Mouse (Mus musculus) hindbrain, embryonic 14.5 days (tissue): ENCODE data around the gene Cntnap1. TPM values are rescaled to one million over a fixed set of nuclear protein-coding genes. Genes with fewer than 3 reads are reported as not detected.

Experiments used
- ATAC-seq: fragments of 200-750 bp; cut with Nextera tagmentation; 2 replicates; pipeline ENCODE4 v1.8.0; 2017; ENCODE audit warnings: moderate number of reproducible peaks, mild to moderate bottlenecking, moderate TSS enrichment, moderate library complexity; ENCODE audit not compliant: low FRiP score
- DNase-seq: peaks from one replicate; pipeline ENCODE4 v3.0.0-alpha.2; 2015; ENCODE audit warnings: low spot score
- H3K27ac ChIP-seq: fragments of 300-500 bp; sonication (generic); 2 replicates; pipeline ENCODE4 v1.5.1; 2014; ENCODE audit warnings: mild to moderate bottlenecking, moderate library complexity
- H3K27me3 ChIP-seq: fragments of 300-500 bp; sonication (generic); 2 replicates; pipeline ENCODE4 v1.6.1; 2014; ENCODE audit warnings: mild to moderate bottlenecking, low read length, mixed read lengths; ENCODE audit not compliant: control insufficient read depth, insufficient read depth
- H3K36me3 ChIP-seq: fragments of 300-500 bp; sonication (generic); replicated peaks from 2 replicates; pipeline ENCODE4 v1.6.1; 2014; ENCODE audit not compliant: control insufficient read depth, insufficient read depth
- H3K4me1 ChIP-seq: fragments of 300-500 bp; sonication (generic); replicated peaks from 2 replicates; pipeline ENCODE4 v1.6.1; 2014; ENCODE audit warnings: antibody characterized with exemption, low read length, mixed read lengths; ENCODE audit not compliant: control insufficient read depth, insufficient read depth
- H3K4me2 ChIP-seq: fragments of 300-500 bp; sonication (generic); replicated peaks from 2 replicates; pipeline ENCODE4 v1.6.1; 2014; ENCODE audit warnings: mild to moderate bottlenecking, moderate library complexity
- H3K4me3 ChIP-seq: fragments of 300-500 bp; sonication (generic); replicated peaks from 2 replicates; pipeline ENCODE4 v1.5.1; 2014; ENCODE audit warnings: mild to moderate bottlenecking, low read length
- H3K9ac ChIP-seq: fragments of 300-500 bp; sonication (generic); 2 replicates; pipeline ENCODE4 v1.6.1; 2014
- H3K9me3 ChIP-seq: fragments of 300-500 bp; sonication (generic); 2 replicates; pipeline ENCODE4 v1.6.1; 2016; ENCODE audit warnings: low read length; ENCODE audit not compliant: control insufficient read depth
- WGBS: fragments of 180-500 bp; shearing (Covaris S2); extraction: QIAGEN DNeasy Blood & Tissue Kit; methylation state at CpG from one replicate; pipeline ENCODE4 v1.1.7; 2014; 5-methylcytosine and 5-hydroxymethylcytosine counted together
- polyA plus RNA-seq: library from polyadenylated mRNA; unstranded; fragments of >200 nt; fragmentation: Nextera tagmentation; extraction: Ambion mirVana; gene quantifications from 2 replicates; pipeline ENCODE4 v1.2.1, GENCODE M21; 2014

Gene Cntnap1
- polyA plus RNA-seq, 1 experiment from 2014 or later = 6.5 TPM

DNA sequence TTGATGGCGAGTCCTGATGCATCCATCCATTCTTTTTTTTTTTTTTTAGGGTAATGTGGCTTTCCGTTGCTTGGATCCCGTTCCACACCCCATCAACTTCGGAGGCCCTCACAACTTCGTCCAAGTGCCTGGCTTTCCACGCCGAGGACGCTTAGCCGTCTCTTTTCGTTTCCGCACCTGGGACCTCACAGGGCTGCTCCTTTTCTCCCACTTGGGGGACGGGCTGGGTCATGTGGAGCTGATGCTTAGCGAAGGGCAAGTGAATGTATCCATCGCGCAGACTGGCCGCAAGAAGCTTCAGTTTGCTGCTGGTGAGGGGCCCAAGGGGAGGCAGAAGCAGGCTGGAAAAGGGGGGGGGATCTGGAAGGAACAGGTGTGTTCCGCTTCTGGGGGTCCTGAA lies 9.9 kb downstream of the Cntnap1 start:
- 70% methylated on average over 17 of the region's 17 CpGs for WGBS
- Histone ChIP-seq H3K36me3 (no peaks in the 10 kb centered on the region), H3K4me1 (peaks cover 13% of the 10 kb centered on the region), H3K9ac (no peak overlapping the region), H3K27ac (no peak overlapping the region), H3K4me2 (no peak overlapping the region), H3K27me3 (peaks cover 28% of the 10 kb centered on the region), H3K9me3 (no peaks in the 10 kb centered on the region), H3K4me3 (no peak overlapping the region)
- DNase-seq (no peak), ATAC-seq (no peak)

DNA sequence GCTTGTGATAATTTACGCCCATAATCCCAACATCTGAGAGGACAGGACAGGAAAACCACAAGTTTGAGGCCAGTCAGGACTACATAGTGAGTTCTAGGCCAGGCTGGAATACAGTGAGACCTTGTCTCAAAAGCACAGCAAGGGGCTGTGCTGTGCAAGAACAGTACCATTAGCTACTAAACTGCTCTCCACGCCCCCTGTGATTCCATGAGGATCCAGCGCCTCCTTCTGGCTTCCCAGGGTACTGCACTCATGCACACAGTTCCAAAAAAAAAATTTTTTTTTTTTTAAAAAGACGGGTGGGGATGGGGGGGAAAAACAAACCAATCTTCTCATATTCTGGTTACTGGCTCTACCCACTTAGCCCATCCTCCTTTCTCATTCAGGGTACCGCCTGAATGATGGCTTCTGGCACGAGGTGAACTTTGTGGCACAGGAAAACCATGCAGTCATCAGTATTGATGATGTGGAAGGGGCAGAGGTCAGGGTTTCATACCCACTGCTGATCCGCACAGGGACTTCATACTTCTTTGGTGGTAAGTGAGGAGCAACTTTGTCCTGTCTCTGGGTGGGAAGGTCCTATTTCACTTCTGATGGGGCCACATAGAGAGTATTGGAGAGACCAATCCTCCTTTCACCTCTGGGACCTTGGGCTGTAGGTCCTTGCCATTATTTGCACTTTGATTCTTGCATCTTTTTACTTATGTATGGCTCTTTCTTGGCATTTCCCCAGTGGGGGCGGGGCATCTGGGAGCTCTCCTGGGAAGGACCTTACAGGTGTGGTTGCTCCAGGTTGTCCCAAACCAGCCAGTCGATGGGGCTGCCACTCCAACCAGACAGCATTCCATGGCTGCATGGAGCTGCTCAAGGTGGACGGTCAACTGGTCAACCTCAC lies 10.8 kb downstream of the Cntnap1 start:
- Histone ChIP-seq H3K9ac (no peak overlapping the region), H3K9me3 (no peaks in the 10 kb centered on the region), H3K4me2 (no peak overlapping the region), H3K36me3 (no peaks in the 10 kb centered on the region), H3K4me3 (no peak overlapping the region), H3K4me1 (peaks cover 11% of the 10 kb centered on the region; the same call in 1 of the 2 replicates), H3K27ac (no peak overlapping the region), H3K27me3 (peaks cover 25% of the 10 kb centered on the region)
- peak; percentile 74 for DNase-seq
- 44% methylated on average over 10 of the region's 10 CpGs for WGBS
- ATAC-seq = no peak

GRCm38 (mm10) chr11:101181961-101182360 lies 11.6 kb downstream of the Cntnap1 start:
- DNase-seq (no peak), ATAC-seq (no peak)
- Histone ChIP-seq H3K9me3 (no peaks in the 10 kb centered on the region), H3K36me3 (no peaks in the 10 kb centered on the region), H3K9ac (no peak overlapping the region), H3K27ac (no peak overlapping the region), H3K4me3 (no peak overlapping the region), H3K27me3 (peaks cover 20% of the 10 kb centered on the region), H3K4me2 (no peak overlapping the region), H3K4me1 (peaks cover 5% of the 10 kb centered on the region; the same call in 1 of the 2 replicates)
- WGBS = 91% methylated on average over 11 of the region's 11 CpGs

- ATAC-seq = no peak
- no peak overlapping the region for H3K9ac ChIP-seq
Observed at GRCm38 (mm10) chr11:101182771-101183517, 12.6 kb downstream of the Cntnap1 start.

DNA sequence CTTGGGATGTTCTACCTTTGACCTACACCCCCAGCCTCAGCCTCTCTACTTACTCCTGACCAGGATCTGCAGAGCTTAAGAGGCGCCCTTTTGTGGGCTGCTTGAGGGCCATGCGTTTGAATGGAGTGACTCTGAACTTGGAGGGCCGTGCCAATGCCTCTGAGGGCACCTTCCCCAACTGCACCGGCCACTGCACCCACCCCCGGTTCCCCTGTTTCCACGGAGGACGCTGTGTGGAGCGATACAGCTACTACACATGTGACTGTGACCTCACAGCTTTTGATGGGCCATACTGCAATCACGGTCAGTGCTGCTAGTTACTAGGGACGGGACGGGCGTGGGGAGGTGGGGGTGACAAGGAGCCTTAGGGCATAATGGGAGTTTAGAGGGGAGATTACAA lies 14.7 kb downstream of the Cntnap1 start:
- H3K9me3 ChIP-seq = no peaks in the 10 kb centered on the region
- H3K4me3 ChIP-seq = no peak overlapping the region
- ATAC-seq (no peak), DNase-seq (no peak)
- peaks cover 10% of the 10 kb centered on the region for H3K4me1 ChIP-seq
- H3K27ac ChIP-seq = no peak overlapping the region
- H3K36me3 ChIP-seq = no peaks in the 10 kb centered on the region; the same call in 1 of the 2 replicates
- H3K27me3 ChIP-seq = no peaks in the 10 kb centered on the region
- no peak overlapping the region for H3K9ac ChIP-seq
- 90% methylated on average over 12 of the region's 12 CpGs for WGBS
- H3K4me2 ChIP-seq = no peak overlapping the region

More at GRCm38 (mm10) chr11:101182771-101183517, 12.6 kb downstream of the Cntnap1 start:
- no peak overlapping the region for H3K4me2 ChIP-seq
- H3K4me3 ChIP-seq = no peak overlapping the region
- WGBS = 78% methylated on average over 14 of the region's 14 CpGs
- no peaks in the 10 kb centered on the region; the same call in 1 of the 2 replicates for H3K36me3 ChIP-seq
- DNase-seq = no peak
- no peaks in the 10 kb centered on the region; the same call in 1 of the 2 replicates for H3K4me1 ChIP-seq
- H3K27me3 ChIP-seq = peaks cover 10% of the 10 kb centered on the region; the same call in 1 of the 2 replicates
- no peak overlapping the region for H3K27ac ChIP-seq
- no peaks in the 10 kb centered on the region for H3K9me3 ChIP-seq

DNA sequence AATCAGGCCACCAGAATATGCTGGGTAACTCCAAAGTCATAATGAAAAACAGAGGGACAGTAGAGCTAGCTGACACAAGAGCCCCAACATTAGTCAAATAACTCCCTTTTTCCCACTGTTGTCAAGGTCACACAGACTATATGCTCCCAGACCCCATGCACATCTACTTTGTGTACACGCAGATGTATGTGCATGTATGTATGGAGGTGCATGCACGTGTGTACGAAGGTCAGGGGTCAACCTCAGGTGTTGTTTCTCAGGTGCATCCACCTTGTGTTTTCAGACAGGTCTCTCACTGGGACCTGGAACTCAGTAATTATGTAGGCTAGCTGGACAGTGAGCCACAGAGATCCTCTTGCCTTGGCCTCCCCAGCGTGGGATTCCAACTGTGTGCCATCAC lies 15.1 kb downstream of the Cntnap1 start:
- 94% methylated on average over 4 of the region's 4 CpGs for WGBS
- H3K36me3 ChIP-seq = no peaks in the 10 kb centered on the region; the same call in 1 of the 2 replicates
- ATAC-seq = no peak

GRCm38 (mm10) chr11:101186526-101187247 lies 16.4 kb downstream of the Cntnap1 start:
- Histone ChIP-seq H3K4me3 (no peak overlapping the region), H3K4me2 (no peak overlapping the region), H3K27me3 (no peaks in the 10 kb centered on the region), H3K9me3 (no peaks in the 10 kb centered on the region), H3K27ac (no peak overlapping the region), H3K36me3 (no peaks in the 10 kb centered on the region; the same call in 1 of the 2 replicates), H3K9ac (no peak overlapping the region), H3K4me1 (peaks cover 18% of the 10 kb centered on the region)
- ATAC-seq (no peak), DNase-seq (no peak)
- WGBS = 79% methylated on average over 27 of the region's 27 CpGs

More for the DNA sequence above, 15.1 kb downstream of the Cntnap1 start:
- Histone ChIP-seq H3K9me3 (no peaks in the 10 kb centered on the region), H3K4me3 (no peak overlapping the region), H3K27me3 (no peaks in the 10 kb centered on the region), H3K4me1 (peaks cover 14% of the 10 kb centered on the region), H3K27ac (no peak overlapping the region), H3K9ac (no peak overlapping the region), H3K4me2 (no peak overlapping the region)
- DNase-seq = no peak

DNA sequence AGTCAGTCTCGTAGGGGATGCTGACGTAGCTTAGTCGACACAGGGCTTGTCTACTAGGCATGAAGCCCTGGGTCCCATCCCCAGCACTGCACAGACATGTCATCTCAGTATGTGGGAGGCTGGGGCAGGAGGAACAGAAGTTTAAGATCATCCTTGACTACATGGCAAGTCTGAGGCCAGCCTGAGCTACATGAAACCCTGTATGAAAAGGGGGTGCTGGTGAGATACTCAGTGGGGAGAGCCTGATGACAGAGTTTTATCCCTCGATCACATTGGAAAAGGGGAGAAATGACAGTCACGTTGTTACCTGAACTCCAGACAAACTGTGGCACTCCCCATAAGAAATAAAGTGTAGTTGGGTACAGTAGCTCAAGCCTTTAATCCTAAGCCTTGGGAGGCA lies 17.2 kb downstream of the Cntnap1 start:
- Histone ChIP-seq H3K27ac (no peak overlapping the region), H3K36me3 (no peaks in the 10 kb centered on the region; the same call in 1 of the 2 replicates), H3K4me3 (no peak overlapping the region), H3K4me1 (peaks cover 18% of the 10 kb centered on the region), H3K9me3 (no peaks in the 10 kb centered on the region), H3K27me3 (no peaks in the 10 kb centered on the region), H3K4me2 (no peak overlapping the region), H3K9ac (no peak overlapping the region)
- WGBS = 90% methylated on average over 5 of the region's 5 CpGs
- DNase-seq (no peak), ATAC-seq (no peak)
